Mouse (Mus musculus) ovary, adult 2 months (tissue): ENCODE data around the gene Lrrc8b. TPM values are rescaled to one million over a fixed set of nuclear protein-coding genes. Genes with fewer than 3 reads are reported as not detected.

ENCODE experiments used
- polyA plus RNA-seq: library from polyadenylated mRNA; depleted of rRNA; stranded (reverse); fragments of >200 nt; gene quantifications from 2 replicates; pipeline ENCODE4 v1.2.3, GENCODE M21; 2012; rRNA removed

The Lrrc8b gene
- polyA plus RNA-seq: 8.5 and 10.0 TPM in 2 replicates

DNA sequence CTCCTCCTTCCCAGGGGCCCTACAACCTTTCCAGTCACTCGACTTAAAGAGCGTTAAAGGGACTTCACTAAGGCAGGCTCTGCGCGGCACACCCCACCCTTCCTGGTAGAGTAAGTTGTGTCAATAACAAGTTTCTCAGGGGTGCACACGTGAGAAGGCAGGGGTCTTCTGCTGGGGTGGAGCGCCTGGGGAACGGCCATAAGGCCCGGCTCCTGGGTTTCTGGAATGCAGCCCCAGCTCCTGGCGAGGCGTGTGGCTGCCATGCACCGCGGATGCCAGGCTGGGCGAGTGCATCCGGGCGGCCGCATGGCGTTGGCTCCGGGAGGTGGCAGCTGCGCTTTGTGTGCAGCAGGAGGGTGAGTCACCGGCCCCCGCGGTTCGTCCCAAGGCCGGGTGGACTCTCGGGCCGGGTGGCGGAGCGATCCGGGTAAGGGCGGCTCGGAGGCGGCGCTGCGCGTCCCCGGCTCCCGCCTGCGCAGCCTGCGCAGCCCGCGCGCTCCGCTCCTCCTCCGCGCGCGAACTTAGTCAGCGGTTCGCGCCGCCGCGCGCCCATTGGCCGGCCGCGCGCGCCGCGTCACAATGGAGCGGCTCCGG is at the start of gene Lrrc8b:
Gene Lrrc8b (plus strand): TSS at position 578 of the 594 bp plus-strand sequence.

DNA sequence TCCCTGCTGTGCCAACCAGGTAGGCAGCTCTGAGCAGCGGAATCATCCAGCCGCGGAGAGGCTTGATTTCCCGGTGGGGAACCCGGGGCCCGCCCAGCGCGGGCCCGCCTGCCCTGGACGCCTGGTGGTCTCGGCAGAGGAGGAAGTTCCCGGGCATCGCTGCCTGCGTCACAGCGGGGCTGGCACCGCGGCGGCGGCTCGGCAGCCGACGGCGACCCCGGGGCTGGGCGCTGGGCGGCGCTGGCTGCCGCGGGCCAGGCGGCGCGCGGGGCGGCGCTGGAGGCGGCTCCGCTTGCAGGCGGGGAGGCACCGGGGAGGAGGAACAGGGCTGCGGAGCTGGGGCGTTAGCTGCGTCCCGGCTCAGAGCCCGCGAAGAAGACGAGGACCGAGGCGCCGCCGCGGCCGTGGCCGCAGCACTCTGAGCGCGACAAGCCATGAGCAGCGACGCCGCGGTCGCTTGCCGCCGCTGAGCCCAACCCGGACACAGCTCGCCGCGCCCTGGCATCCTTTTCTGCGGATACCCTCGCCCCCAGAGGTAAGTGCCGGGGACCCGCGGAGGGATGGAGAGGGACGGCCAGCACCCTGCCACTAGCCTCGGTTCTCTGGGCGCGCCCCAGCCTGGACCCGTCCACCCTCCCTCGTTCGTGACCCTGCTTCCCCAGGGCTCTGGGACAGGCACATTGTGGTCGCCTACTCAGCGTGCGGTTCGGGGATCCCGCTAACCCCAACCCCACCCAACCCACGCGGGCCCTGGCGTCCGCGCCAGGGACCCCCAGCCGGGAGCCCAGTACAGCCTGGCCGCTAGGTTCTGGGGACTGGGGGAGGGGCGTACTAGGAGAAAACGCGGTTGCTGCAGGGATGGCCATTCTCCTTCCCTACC is 103.8 kb downstream of the Lrrc8b start, which contains the start of gene Lrrc8c:
Gene Lrrc8c (plus strand): TSS at position 293 of the 880 bp plus-strand sequence.

Other genes with a start within 250 kb of the Lrrc8b start
- gene Gbp10, start 176.2 kb upstream of the Lrrc8b start, polyA plus RNA-seq: 0.15 and 0.56 TPM in 2 replicates
- gene Gm43302, start 122.1 kb upstream of the Lrrc8b start, polyA plus RNA-seq: 0.78 and 1.1 TPM in 2 replicates
- 3.1 and 3.4 TPM in 2 replicates for gene Gbp6, start 122.1 kb upstream of the Lrrc8b start, polyA plus RNA-seq
- gene Lrrc8c, start 103.6 kb downstream of the Lrrc8b start, polyA plus RNA-seq: 13.3 and 25.5 TPM in 2 replicates